Mouse (Mus musculus): Measurements from ENCODE around the gene Olfr958.

DNA sequence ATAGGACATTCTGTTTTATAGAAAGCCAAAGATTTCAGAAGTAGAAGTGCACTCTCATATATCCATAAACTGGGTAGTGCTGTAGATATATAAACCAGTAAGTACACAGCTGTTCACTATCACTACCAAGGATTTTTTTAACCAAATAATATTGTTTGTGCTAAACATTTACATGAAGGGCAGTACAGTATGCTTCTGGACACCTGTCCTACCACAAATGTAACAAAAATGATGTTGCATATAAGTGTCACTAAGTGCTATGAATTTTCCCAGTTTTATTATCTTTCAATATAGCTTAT, 4.4 kb upstream of the Olfr958 start:
- TF ChIP-seq POLR2A (IDR thresholded peaks at IDR 0.05; ENCODE audit: borderline replicate concordance, low read depth, low read length), result no peak
- TF ChIP-seq CTCF (IDR thresholded peaks at IDR 0.05; ENCODE audit: low read depth, low read length), result no peak

Measured in bone marrow macrophage, adult 2 months (primary cell).